Mouse (Mus musculus) c-Kit-positive CD71-negative TER-119-negative erythroid progenitor cells, embryonic 14.5 days (primary cell): ENCODE measurements around the gene Fgf14.
"Not testable (repeated sequence)": the region's sequence is repeated elsewhere in the genome, so short reads cannot be mapped to it uniquely, and the experiment has no call there.

Source experiments
- DNase-seq: peaks from one replicate; pipeline ENCODE4 v3.0.0-alpha.2; 2013; ENCODE audit warnings: low read depth

Gene Fgf14

GRCm38 (mm10) chr14:124474066-124474667 is 202.8 kb downstream of the Fgf14 start:
- DNase-seq: no peak

GRCm38 (mm10) chr14:124470909-124471308 is 206.0 kb downstream of the Fgf14 start:
- DNase-seq: no peak

- no peak for DNase-seq
These were observed 221.8 kb downstream of the Fgf14 start for GRCm38 (mm10) chr14:124455120-124455519.

- no peak for DNase-seq
These were observed 230.7 kb downstream of the Fgf14 start for GRCm38 (mm10) chr14:124446096-124446840.

- no peak for DNase-seq
These were observed 232.1 kb downstream of the Fgf14 start for GRCm38 (mm10) chr14:124444831-124445230.

- DNase-seq: not testable (repeated sequence)
These were observed 237.6 kb downstream of the Fgf14 start for GRCm38 (mm10) chr14:124439298-124439697.

- DNase-seq: no peak
These were observed 265.0 kb downstream of the Fgf14 start for GRCm38 (mm10) chr14:124411890-124412289.

GRCm38 (mm10) chr14:124410945-124411344 is 266.0 kb downstream of the Fgf14 start:
- DNase-seq: no peak

- DNase-seq: no peak
These were observed 348.5 kb downstream of the Fgf14 start for GRCm38 (mm10) chr14:124328391-124328790.

- DNase-seq: no peak
These were observed 357.8 kb downstream of the Fgf14 start for GRCm38 (mm10) chr14:124319017-124319718.

- DNase-seq: no peak
These were observed 361.4 kb downstream of the Fgf14 start for GRCm38 (mm10) chr14:124315513-124315912.

GRCm38 (mm10) chr14:124287027-124287426 is 389.9 kb downstream of the Fgf14 start:
- DNase-seq: no peak

GRCm38 (mm10) chr14:124278384-124278944 is 398.5 kb downstream of the Fgf14 start:
- DNase-seq: no peak

- DNase-seq: no peak
These were observed 409.9 kb downstream of the Fgf14 start for GRCm38 (mm10) chr14:124266977-124267376.

- no peak for DNase-seq
These were observed 412.3 kb downstream of the Fgf14 start for GRCm38 (mm10) chr14:124264541-124265059.

GRCm38 (mm10) chr14:124263199-124263598 is 413.7 kb downstream of the Fgf14 start:
- DNase-seq: no peak

- no peak for DNase-seq
These were observed 429.4 kb downstream of the Fgf14 start for GRCm38 (mm10) chr14:124247517-124247916.

GRCm38 (mm10) chr14:124223445-124223844 is 453.5 kb downstream of the Fgf14 start:
- DNase-seq: no peak

GRCm38 (mm10) chr14:124222447-124222846 is 454.5 kb downstream of the Fgf14 start:
- no peak for DNase-seq

- no peak for DNase-seq
These were observed 455.9 kb downstream of the Fgf14 start for GRCm38 (mm10) chr14:124220979-124221378.

GRCm38 (mm10) chr14:124195806-124196205 is 481.1 kb downstream of the Fgf14 start:
- no peak for DNase-seq

- no peak for DNase-seq
These were observed 481.6 kb downstream of the Fgf14 start for GRCm38 (mm10) chr14:124195331-124195730.

GRCm38 (mm10) chr14:124192815-124193142 is 484.1 kb downstream of the Fgf14 start:
- DNase-seq: no peak
